Mouse (Mus musculus) adrenal gland, postnatal 14 days (tissue): ENCODE data around the gene Asb1. TPM values are rescaled to one million over a fixed set of nuclear protein-coding genes. Genes with fewer than 3 reads are reported as not detected.

ENCODE experiments used
- DNase-seq: peaks from one replicate; pipeline ENCODE4 v3.0.0; 2021; ENCODE audit warnings: mixed read lengths
- long read RNA-seq, 2 experiments: library from polyadenylated mRNA; stranded (forward); transcript quantifications; one replicate each; pipeline ENCODE4 v2.0.0; 2021
- total RNA-seq: library from RNA; stranded (reverse); gene quantifications from 2 replicates; pipeline ENCODE4 v1.2.3, GENCODE M21; 2021

Asb1 gene
- 20.6 and 21.7 TPM in 2 replicates for total RNA-seq
- long read RNA-seq, experiment 1, full-length matches to known transcripts: 9 of 14 reads
- long read RNA-seq, experiment 1, partial matches to known transcripts: 2 of 14 reads
- long read RNA-seq, experiment 1, other reads (novel, unspliced or antisense): 3 of 14 reads
- long read RNA-seq, experiment 2, full-length matches to known transcripts: 9 of 13 reads
- long read RNA-seq, experiment 2, partial matches to known transcripts: 0 of 13 reads
- long read RNA-seq, experiment 2, other reads (novel, unspliced or antisense): 4 of 13 reads

- DNase-seq: peak; percentile 96
Measured at GRCm38 (mm10) chr1:91540271-91540826, at the start of gene Asb1. Asb1 (plus strand) TSS chr1:91540544.

- DNase-seq: no peak
Measured at GRCm38 (mm10) chr1:91492740-91493139, 47.6 kb upstream of the Asb1 start.

GRCm38 (mm10) chr1:91493938-91494337 lies 46.4 kb upstream of the Asb1 start:
- DNase-seq: no peak

GRCm38 (mm10) chr1:91494457-91495140 lies 45.7 kb upstream of the Asb1 start, which contains the start of gene Traf3ip1:
Traf3ip1 (plus strand) TSS chr1:91494647.
- peak; percentile 97 for DNase-seq

GRCm38 (mm10) chr1:91495321-91495720 lies 45.0 kb upstream of the Asb1 start:
- no peak for DNase-seq

- no peak for DNase-seq
Measured at GRCm38 (mm10) chr1:91498579-91498978, 41.8 kb upstream of the Asb1 start.

GRCm38 (mm10) chr1:91504615-91505014 lies 35.7 kb upstream of the Asb1 start:
- no peak for DNase-seq

GRCm38 (mm10) chr1:91514916-91515315 lies 25.4 kb upstream of the Asb1 start:
- DNase-seq: no peak

GRCm38 (mm10) chr1:91515642-91516041 lies 24.7 kb upstream of the Asb1 start:
- no peak for DNase-seq

- DNase-seq: peak; percentile 75
Measured at GRCm38 (mm10) chr1:91523759-91524158, 16.6 kb upstream of the Asb1 start.

- DNase-seq: no peak
Measured at GRCm38 (mm10) chr1:91525838-91526237, 14.5 kb upstream of the Asb1 start.

- no peak for DNase-seq
Measured at GRCm38 (mm10) chr1:91530166-91530565, 10.2 kb upstream of the Asb1 start.

- DNase-seq: no peak
Measured at GRCm38 (mm10) chr1:91532243-91532642, 8.1 kb upstream of the Asb1 start.

GRCm38 (mm10) chr1:91532892-91533291 lies 7.5 kb upstream of the Asb1 start:
- DNase-seq: no peak

- DNase-seq: no peak
Measured at GRCm38 (mm10) chr1:91533483-91533882, 6.9 kb upstream of the Asb1 start.

GRCm38 (mm10) chr1:91533961-91534723 lies 6.2 kb upstream of the Asb1 start:
- no peak for DNase-seq

- no peak for DNase-seq
Measured at GRCm38 (mm10) chr1:91537786-91538569, 2.4 kb upstream of the Asb1 start.

- DNase-seq: no peak
Measured at GRCm38 (mm10) chr1:91538570-91538929, 1.8 kb upstream of the Asb1 start.

- DNase-seq: no peak
Measured at GRCm38 (mm10) chr1:91539246-91539645, 1.1 kb upstream of the Asb1 start.

GRCm38 (mm10) chr1:91539704-91540270 lies 557 bp upstream of the Asb1 start:
- DNase-seq: peak; percentile 42

- DNase-seq: no peak
Measured at GRCm38 (mm10) chr1:91541042-91541592, 773 bp downstream of the Asb1 start.
